Mouse (Mus musculus): ENCODE measurements at regions not wholly inside any gene's neighbourhood (a gene's known extent, or its start where the extent isn't known, plus 50 kb on each side); places are given as distances from the start of the nearest gene placed in this dataset.
"Not testable (repeated sequence)": the region's sequence is repeated elsewhere in the genome, so short reads cannot be mapped to it uniquely, and the experiment has no call there.

DNA sequence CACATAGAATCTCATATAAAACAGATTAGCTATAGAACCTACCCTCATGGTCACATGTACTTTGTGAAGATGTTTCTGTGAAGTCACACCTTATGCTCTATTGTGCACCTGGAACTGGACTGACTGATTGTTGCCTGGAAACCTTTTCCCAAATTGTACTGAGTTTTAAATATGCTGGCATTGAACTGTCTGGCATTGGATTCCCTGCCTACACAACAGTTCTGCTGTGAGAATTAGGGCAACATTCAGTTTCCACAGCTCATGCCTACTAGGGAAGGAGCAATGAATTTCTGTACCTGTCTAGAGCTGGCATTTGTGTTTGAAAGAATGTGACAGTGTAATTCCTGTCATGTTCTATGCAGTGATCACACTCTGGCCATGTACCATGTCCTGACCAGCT lies 60.4 kb upstream of the Poc5 start:
- no peak for DNase-seq (ENCODE audit: low spot score)

DNA sequence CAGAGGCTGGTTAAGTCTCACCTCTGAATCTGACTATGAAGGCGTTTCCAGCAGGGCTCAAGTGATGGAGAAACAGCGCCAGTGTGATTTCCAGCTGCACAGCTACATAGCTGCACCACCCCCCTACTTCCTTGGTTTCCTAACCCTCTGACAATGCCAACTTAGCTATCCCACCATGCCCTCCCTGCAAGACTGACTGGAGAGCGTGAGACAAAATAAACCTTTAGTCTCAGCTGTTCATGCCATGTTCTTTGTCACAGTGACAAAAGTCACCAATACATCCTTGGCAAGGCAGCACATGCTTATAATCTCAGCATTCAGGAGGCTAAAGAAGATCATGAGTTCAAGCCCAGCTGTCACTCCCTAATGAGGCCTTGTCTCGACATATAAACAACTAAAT lies 63.5 kb upstream of the Poc5 start:
- DNase-seq (ENCODE audit: low spot score) = no peak

DNA sequence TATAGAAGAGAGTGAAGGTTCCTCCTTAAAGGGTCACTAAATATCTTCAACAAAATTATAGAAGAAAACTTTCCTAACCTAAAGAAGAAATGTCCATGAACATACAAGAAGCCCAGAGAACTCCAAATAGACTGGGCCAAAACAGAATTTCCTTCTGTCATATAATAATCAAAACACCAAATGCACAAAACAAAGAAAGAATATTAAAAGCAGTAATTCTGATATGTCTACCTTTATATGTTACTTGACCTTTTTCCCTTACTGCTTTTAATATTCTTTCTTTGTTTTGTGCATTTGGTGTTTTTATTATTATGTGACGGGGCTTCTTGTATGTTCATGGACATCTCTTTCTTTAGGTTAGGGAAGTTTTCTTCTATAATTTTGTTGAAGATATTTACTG lies 70.9 kb upstream of the Poc5 start:
- DNase-seq (ENCODE audit: low spot score) = not testable (repeated sequence)

DNA sequence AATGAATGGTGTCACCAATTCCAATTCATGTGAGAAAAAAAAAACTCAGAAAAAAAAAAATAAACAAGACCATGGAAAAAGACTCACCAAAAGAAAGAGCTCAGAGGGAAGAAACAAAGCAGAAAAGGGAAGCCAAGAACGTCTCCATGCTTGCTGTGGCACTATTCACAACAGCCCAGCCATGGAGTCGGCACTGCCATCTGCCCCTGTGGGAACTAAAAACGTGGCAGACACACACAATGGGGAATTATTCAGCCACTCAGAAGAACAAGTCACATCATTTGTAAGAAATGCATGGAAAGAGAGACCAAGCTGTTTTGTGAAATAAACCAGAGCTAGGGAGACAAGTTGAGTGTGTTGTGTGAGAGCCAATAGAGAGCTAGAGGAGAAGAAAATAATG lies 74.9 kb upstream of the Poc5 start:
- DNase-seq (ENCODE audit: low spot score) = no peak

DNA sequence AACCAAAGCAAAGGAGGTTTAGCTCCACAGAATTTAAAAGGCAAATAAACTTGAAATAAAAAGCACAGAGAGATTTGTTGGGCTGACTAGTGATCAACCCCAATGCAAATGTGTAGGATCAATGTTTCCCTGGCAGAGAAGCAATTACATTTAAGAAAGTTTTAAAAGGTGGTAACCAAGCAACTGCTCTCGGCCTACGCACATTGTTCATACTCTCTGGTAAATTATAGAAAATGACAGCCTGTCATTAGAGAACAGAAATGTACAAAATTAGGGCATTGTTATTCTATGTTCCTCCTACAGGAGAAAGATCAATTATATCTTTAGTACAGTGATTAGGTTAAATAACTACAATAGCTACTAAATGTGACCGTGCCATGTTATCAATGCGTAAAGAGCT lies 85.6 kb upstream of the Poc5 start:
- DNase-seq (ENCODE audit: low spot score) = peak; percentile 22

DNA sequence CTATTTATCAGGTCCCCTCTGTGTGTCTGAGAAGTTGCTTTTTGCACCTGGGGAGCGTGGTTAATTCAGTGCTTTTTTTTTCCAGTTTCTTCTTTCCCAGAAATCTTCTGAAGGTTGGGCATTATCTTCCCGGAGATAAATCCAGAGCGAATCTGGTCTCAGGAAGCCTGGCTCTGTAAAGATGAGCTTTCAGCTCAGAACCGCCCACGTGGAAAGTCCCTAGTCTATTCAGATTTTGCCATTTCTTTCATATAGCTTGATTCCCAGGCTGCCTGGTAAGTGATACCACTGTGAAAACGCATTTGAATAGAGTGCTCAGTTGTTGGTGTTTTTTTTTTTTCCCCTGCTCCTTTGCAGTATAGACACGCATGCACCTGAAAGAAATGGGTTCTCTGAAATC lies 100.3 kb upstream of the Poc5 start:
- peak; percentile 31 for DNase-seq (ENCODE audit: low spot score)

DNA sequence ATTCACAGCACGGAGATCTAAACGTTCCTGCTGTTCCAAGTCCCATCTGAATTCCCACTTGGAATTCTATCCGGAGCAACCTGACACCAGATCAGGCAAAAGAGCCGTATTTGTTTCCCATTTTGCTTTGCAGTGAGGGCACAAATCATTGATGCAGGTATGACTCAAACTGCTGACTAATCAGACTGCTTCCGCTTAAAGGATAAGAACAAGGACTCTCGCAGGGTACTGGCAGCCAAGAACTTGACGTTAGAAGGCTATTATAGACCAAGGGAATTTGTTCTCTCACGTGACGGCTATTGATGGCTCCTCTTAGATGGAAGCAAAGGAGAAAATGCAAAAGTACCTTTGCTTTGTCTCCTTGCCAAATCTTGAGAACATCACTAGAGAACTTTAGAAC lies 118.1 kb upstream of the Poc5 start:
- DNase-seq (ENCODE audit: low spot score) = no peak

DNA sequence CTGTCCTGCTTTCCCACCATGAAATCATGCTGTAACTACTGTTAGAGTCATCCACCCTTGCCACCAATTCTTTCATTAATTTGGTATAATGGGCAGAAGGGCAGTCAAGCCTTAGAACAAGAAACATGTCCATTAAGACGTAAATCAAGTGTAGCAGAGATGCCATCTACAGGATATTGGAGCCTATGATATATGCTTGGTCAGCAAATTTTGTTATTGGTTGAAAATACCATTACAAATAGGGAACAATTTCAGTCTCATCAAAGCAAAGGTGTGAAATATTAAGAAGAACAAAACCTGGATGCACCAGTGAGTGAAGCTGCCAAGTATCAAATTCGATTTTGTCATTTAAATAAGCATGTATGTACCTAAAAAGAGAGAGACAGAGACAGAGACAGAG lies 123.6 kb upstream of the Sv2c start:
- DNase-seq (ENCODE audit: low spot score) = no peak

DNA sequence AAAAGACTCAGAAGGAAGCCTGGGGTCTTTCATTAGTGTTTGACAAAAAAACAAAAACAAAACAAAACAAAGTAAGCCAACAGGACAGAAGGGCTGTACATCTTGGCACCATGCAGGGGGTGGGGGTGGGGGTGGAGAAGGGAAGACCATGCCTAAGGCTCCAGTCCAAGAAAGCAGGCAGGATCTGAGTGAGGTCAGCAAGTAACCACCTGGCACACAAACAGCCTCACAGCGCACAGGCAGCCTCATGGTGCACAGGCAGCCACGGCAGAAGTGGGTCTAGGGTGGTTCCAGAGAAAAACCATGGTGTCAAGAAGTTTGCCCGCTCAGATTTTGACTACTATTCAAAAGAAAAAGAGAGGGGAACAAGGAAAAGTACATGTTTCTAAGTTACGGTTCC lies 122.0 kb upstream of the Sv2c start:
- no peak for DNase-seq (ENCODE audit: low spot score)

DNA sequence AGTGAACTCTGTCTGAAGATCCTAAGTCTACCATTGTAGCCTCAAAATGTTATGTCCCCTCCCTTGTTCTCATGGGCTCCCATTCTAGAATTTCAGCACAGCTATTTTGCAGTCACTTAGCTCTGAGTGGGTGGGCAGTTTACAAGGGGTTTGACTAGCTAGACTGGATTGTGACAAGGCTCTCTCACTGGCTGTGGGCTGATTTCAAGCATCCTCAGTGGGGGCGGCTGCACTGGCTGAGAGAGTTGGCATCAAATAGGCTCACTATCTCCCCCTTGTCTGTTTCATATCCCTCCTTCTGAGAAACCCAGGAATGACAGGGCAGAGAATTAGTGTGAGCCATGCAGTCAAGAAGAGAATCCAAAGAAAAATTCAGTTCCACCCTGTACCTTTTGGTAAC lies 88.4 kb upstream of the Sv2c start:
- no peak for DNase-seq (ENCODE audit: low spot score)

DNA sequence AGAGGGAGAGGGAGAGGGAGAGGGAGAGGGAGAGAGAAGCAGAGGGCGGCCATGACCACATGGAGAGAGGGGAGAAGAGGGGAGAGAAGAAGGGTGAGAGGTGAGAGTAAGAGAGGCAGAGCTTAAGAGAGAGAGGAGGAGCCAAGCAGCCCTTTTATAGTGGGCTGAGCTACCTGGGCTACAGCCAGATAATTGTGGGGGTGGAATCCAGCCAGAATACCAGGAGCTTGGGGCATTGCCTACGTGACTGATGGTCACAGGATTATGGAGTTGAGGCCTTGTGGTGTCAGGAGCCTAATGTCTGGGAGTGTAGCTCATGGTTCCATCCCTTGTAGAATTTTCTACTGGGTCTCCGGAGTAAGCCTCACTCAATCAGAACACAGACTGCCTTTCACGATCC lies 83.1 kb upstream of the Sv2c start:
- DNase-seq (ENCODE audit: low spot score) = no peak

DNA sequence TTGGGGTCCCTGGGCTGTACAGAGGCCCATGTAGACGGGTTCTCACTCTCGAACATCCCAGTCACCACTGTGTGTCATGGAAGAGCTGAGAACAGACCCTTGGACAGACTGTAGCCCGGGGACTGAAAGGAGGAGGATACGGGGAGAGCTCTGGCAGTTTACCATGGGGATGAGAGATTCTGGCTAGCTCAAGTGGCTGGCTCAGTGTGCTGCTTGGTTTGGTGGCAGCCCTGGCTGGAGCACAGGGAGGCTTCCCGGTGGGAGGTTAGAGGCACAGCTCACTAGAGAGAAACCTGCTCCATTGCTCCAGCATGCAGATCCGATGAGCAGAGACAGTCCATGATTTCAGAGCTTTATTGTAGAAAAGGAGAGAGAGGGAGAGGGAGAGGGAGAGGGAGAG lies 82.7 kb upstream of the Sv2c start:
- no peak for DNase-seq (ENCODE audit: low spot score)

DNA sequence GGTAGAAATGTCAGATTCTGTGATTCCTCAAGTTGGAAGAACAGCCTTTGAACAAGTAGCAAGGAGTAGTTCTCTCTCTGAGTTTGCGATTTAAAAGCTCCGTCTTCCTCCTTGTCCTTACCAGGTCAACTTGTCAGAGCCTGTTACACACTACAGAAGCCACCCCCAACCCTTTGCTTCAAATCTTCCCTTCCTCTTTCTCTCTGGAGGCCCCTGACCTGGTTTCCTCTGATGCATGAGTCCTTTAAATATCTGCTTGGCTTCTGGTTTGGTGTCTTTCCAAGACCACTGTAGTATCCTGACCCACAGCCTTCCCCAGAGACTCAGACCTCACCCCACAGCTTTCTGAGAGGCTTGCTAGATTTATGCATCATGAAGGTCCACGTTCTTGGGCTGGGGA lies 73.7 kb upstream of the Sv2c start:
- no peak for DNase-seq (ENCODE audit: low spot score)

DNA sequence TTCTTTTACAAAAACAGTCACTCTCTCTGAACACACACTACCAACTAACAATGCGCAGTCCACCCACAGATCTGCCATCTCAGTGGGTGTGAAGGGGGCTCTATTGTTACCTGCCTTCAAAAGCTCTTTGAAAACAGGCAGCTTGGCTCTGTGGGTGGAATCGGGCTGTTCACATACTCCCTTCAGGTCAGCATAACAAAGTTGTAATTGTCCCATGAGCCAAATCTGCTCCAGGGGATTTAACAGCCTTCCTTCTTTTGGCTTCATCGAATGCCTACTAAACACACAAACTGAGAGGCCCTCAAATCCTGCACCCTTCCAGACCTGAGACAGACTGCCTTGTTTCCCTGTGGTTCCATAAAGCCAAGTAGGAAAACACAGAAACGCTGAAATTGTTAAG lies 56.2 kb upstream of the Sv2c start:
- DNase-seq (ENCODE audit: low spot score) = no peak

Data from left cerebral cortex, adult 11 months (tissue).